Mouse (Mus musculus): ENCODE results near the gene Dag1. TPM values are rescaled to one million over a fixed set of nuclear protein-coding genes. Genes with fewer than 3 reads are reported as not detected.
"Not testable (repeated sequence)": the region's sequence is repeated elsewhere in the genome, so short reads cannot be mapped to it uniquely, and the experiment has no call there.

Dag1 gene
- polyA plus RNA-seq, 1 experiment from 2014 or later: 54.7 TPM

- Histone ChIP-seq H3K9ac (no peak overlapping the region), H3K27me3 (no peaks in the 10 kb centered on the region), H3K9me3 (no peaks in the 10 kb centered on the region), H3K27ac (no peak overlapping the region), H3K4me3 (no peak overlapping the region), H3K4me2 (no peak overlapping the region), H3K4me1 (peaks cover 24% of the 10 kb centered on the region), H3K36me3 (no peaks in the 10 kb centered on the region)
- WGBS: 51% methylated on average over 4 of the region's 4 CpGs
- no peak for ATAC-seq (ENCODE audit: insufficient number of reproducible peaks, insufficient read depth, low FRiP score, low TSS enrichment, low read depth)
These were observed 65.1 kb downstream of the Dag1 start for GRCm38 (mm10) chr9:108198621-108199020.

- H3K27me3 ChIP-seq: peaks cover 3% of the 10 kb centered on the region; the same call in 1 of the 2 replicates
- peak overlapping the region; percentile 27 for H3K4me3 ChIP-seq
- H3K9me3 ChIP-seq: no peaks in the 10 kb centered on the region
- no peak for ATAC-seq (ENCODE audit: insufficient number of reproducible peaks, insufficient read depth, low FRiP score, low TSS enrichment, low read depth)
- peak overlapping the region; percentile 69; the same call in 1 of the 2 replicates for H3K27ac ChIP-seq
- WGBS: 22% methylated on average over 24 of the region's 24 CpGs
- no peaks in the 10 kb centered on the region for H3K36me3 ChIP-seq
- peak overlapping the region; percentile 58 for H3K9ac ChIP-seq
- H3K4me2 ChIP-seq: peak overlapping the region; percentile 50
- H3K4me1 ChIP-seq: peaks cover 24% of the 10 kb centered on the region
These were observed 66.7 kb downstream of the Dag1 start for GRCm38 (mm10) chr9:108196920-108197677.

DNA sequence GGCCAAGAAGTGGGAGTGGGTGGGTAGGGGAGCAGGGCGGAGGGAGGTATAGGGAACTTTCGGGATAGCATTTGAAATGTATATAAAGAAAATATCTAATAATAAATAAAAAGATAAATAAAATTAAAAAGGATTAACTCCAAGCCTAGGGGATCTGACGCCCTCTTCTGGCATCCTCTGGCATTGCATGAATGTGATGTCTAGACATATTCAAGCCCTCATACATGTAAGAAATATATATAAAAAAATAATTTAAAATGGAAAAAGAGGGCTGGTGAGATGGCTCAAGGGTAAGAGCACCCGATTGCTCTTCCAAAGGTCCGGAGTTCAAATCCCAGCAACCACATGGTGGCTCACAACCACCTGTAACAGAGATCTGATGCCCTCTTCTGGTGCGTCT lies 67.5 kb downstream of the Dag1 start:
- peaks cover 21% of the 10 kb centered on the region for H3K4me1 ChIP-seq
- not testable (repeated sequence) for H3K4me3 ChIP-seq; H3K9me3 ChIP-seq; H3K36me3 ChIP-seq; H3K9ac ChIP-seq; H3K27ac ChIP-seq; ATAC-seq (ENCODE audit: insufficient number of reproducible peaks, insufficient read depth, low FRiP score, low TSS enrichment, low read depth); H3K4me2 ChIP-seq
- peaks cover 10% of the 10 kb centered on the region for H3K27me3 ChIP-seq
- WGBS: 69% methylated on average over 6 of the region's 6 CpGs

GRCm38 (mm10) chr9:108189787-108190679 lies 73.7 kb downstream of the Dag1 start, which contains the start of gene Bsn:
Bsn (minus strand) TSS chr9:108190384.
- Histone ChIP-seq H3K9ac (peak within 1 kb of the TSS; percentile 52), H3K27me3 (peaks cover 44% of the 10 kb centered on the region), H3K4me1 (peaks cover 5% of the 10 kb centered on the region; the same call in 1 of the 2 replicates), H3K4me2 (peak within 1 kb of the TSS; percentile 92), H3K4me3 (peak within 1 kb of the TSS; percentile 64), H3K9me3 (no peaks in the 10 kb centered on the region), H3K36me3 (no peaks in the 10 kb centered on the region), H3K27ac (no peak within 1 kb of the TSS)
- WGBS: 1% methylated on average over 66 of the region's 91 CpGs
- 0 out of 2 replicates have a peak, but pooled peaks have one; percentile 46 for ATAC-seq (ENCODE audit: insufficient number of reproducible peaks, insufficient read depth, low FRiP score, low TSS enrichment, low read depth)

GRCm38 (mm10) chr9:108189488-108189786 lies 74.3 kb downstream of the Dag1 start:
- Histone ChIP-seq H3K27me3 (peaks cover 44% of the 10 kb centered on the region), H3K27ac (no peak overlapping the region), H3K36me3 (no peaks in the 10 kb centered on the region), H3K9me3 (no peaks in the 10 kb centered on the region), H3K9ac (peak overlapping the region; percentile 52), H3K4me3 (peak overlapping the region; percentile 64), H3K4me1 (peaks cover 5% of the 10 kb centered on the region; the same call in 1 of the 2 replicates), H3K4me2 (peak overlapping the region; percentile 92)
- WGBS: 43% methylated on average over 5 of the region's 5 CpGs
- ATAC-seq (ENCODE audit: insufficient number of reproducible peaks, insufficient read depth, low FRiP score, low TSS enrichment, low read depth): no peak

- no peak for ATAC-seq (ENCODE audit: insufficient number of reproducible peaks, insufficient read depth, low FRiP score, low TSS enrichment, low read depth)
- H3K9me3 ChIP-seq: no peaks in the 10 kb centered on the region
- H3K27me3 ChIP-seq: peaks cover 44% of the 10 kb centered on the region
- H3K4me2 ChIP-seq: no peak overlapping the region
- peaks cover 5% of the 10 kb centered on the region; the same call in 1 of the 2 replicates for H3K4me1 ChIP-seq
- no peak overlapping the region for H3K9ac ChIP-seq
- H3K4me3 ChIP-seq: no peak overlapping the region
- 83% methylated on average over 7 of the region's 7 CpGs for WGBS
- no peaks in the 10 kb centered on the region for H3K36me3 ChIP-seq
- no peak overlapping the region for H3K27ac ChIP-seq
These were observed 74.7 kb downstream of the Dag1 start for GRCm38 (mm10) chr9:108189023-108189422.

DNA sequence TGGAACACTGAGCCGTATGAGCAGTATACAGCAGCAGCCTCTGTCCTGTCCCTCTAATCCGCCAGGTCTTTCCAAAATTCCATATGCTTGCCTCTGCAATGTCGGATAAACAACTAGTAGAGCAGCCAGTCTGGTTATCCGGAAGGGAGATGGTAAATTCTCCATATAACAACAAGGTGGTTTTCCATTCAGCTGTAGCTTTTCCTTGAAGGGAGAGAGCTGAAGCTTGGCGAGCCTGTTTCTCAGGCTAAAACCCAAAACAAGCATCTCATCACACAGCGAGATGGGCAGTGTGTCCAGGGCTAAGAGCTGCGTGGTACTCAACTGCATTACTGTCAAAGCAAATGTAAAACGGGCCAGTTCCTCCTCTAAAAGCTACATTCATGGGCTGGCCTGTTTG lies 75.2 kb downstream of the Dag1 start:
- Histone ChIP-seq H3K9me3 (no peaks in the 10 kb centered on the region), H3K27ac (no peak overlapping the region), H3K4me3 (no peak overlapping the region), H3K9ac (no peak overlapping the region), H3K27me3 (peaks cover 44% of the 10 kb centered on the region), H3K4me2 (no peak overlapping the region), H3K4me1 (peaks cover 5% of the 10 kb centered on the region; the same call in 1 of the 2 replicates), H3K36me3 (no peaks in the 10 kb centered on the region)
- WGBS: 77% methylated on average over 8 of the region's 8 CpGs
- no peak for ATAC-seq (ENCODE audit: insufficient number of reproducible peaks, insufficient read depth, low FRiP score, low TSS enrichment, low read depth)

DNA sequence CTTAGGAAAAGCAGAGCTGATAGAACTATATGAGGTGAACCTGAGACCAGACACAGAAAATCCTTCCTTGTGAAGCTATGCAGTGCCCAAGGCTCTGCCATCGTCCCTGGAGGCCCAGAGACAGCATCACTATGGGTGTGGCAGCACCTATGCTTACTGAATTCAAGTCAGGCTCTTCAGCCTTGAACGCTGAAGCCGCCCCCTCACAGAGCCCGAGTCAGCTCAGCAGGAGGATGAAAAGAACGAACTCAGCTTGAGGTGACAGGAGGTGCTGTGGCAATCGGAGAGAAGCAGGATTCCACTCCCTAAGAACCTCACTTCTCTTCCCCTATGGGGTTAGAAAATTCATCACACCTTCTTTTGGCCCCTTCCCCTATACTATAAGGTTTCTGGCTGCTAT lies 76.1 kb downstream of the Dag1 start:
- H3K36me3 ChIP-seq: no peaks in the 10 kb centered on the region
- no peak overlapping the region for H3K9ac ChIP-seq
- H3K27ac ChIP-seq: no peak overlapping the region
- no peak overlapping the region for H3K4me2 ChIP-seq
- no peaks in the 10 kb centered on the region for H3K9me3 ChIP-seq
- ATAC-seq (ENCODE audit: insufficient number of reproducible peaks, insufficient read depth, low FRiP score, low TSS enrichment, low read depth): no peak
- peaks cover 5% of the 10 kb centered on the region; the same call in 1 of the 2 replicates for H3K4me1 ChIP-seq
- WGBS: 49% methylated on average over 6 of the region's 6 CpGs
- H3K4me3 ChIP-seq: no peak overlapping the region
- H3K27me3 ChIP-seq: peaks cover 44% of the 10 kb centered on the region

DNA sequence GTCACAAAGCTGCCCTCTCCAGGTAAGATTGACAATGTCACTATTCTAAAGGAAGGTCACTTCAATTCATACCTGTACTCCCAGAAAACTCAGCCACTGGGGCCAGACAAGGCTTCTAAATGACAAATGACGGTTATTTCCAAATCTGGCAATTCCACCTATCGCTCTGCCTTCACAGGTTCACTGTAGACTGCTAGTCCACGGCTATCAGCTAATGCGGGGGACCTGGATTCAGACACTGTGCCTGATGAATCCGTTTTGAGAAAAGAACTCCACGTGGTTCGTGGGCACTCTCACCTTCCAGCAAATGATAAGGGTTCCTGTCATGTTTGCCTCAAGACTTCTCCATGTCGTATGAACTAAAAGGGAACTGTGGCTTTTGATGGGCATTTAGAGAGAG lies 78.0 kb downstream of the Dag1 start:
- Histone ChIP-seq H3K4me1 (peaks cover 5% of the 10 kb centered on the region; the same call in 1 of the 2 replicates), H3K27ac (no peak overlapping the region), H3K27me3 (peaks cover 32% of the 10 kb centered on the region), H3K9ac (no peak overlapping the region), H3K36me3 (no peaks in the 10 kb centered on the region), H3K4me3 (no peak overlapping the region), H3K4me2 (no peak overlapping the region), H3K9me3 (no peaks in the 10 kb centered on the region)
- no peak for ATAC-seq (ENCODE audit: insufficient number of reproducible peaks, insufficient read depth, low FRiP score, low TSS enrichment, low read depth)
- WGBS: 82% methylated on average over 8 of the region's 8 CpGs

DNA sequence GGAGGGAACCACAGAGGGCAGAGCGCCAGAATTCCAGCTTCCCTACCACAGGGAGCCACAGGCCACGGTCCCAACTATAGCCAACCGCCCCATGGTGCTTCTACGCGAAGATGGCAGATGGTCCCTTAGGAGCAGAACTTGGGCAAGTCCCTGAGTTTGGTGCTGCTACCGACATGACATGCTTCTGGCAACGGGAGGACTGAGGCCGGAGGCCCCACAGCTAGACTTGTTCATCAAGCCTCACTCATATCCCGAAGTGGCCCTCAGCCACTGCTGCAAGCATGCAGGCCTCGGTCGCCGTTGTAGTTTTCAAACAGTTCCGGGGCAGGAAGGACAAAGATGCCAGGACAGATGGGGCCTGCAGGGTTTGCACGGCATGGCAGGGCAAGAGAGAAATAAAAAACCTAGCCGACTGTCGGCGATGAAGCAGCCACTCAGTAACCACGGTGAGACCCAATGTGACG lies 80.2 kb downstream of the Dag1 start:
- H3K4me2 ChIP-seq: no peak overlapping the region
- H3K9me3 ChIP-seq: no peaks in the 10 kb centered on the region
- H3K9ac ChIP-seq: no peak overlapping the region
- H3K4me3 ChIP-seq: no peak overlapping the region
- H3K27me3 ChIP-seq: peaks cover 15% of the 10 kb centered on the region
- H3K27ac ChIP-seq: no peak overlapping the region
- H3K36me3 ChIP-seq: no peaks in the 10 kb centered on the region
- WGBS: 91% methylated on average over 19 of the region's 19 CpGs
- no peak for ATAC-seq (ENCODE audit: insufficient number of reproducible peaks, insufficient read depth, low FRiP score, low TSS enrichment, low read depth)
- H3K4me1 ChIP-seq: no peaks in the 10 kb centered on the region

DNA sequence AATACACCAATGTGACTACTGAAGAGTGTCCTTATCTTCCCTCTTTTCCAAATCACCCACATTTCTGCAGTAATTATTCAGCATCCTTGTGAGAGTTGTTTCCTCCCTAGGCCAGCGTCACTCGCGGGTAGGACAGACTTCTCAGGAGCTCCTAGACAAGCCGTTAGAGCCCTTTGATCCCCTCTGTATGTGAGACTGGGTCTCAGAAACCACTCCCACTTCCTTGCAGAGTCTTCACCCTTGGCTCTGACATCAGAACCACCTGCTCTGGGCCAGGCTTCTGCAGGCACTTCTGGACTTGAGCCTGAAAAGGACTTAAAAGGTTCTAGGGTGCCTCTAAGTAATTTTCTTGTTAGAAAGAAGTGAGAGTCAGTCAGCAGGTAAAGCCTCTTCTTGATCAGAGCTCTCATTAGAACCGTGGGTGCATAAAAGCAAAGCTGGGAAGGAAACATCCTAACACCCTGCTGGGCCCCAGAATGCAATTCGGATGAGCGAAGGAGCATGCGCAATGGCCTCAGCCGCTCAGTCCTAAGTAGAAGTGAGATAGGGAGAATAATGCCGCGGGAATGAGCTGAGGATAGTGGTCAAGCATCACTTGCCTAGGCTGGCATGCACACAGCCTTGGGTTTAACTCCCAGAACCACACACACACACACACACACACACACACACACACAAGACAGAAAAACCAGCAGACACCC lies 80.8 kb downstream of the Dag1 start:
- peaks cover 9% of the 10 kb centered on the region; the same call in 1 of the 2 replicates for H3K27me3 ChIP-seq
- H3K4me1 ChIP-seq: no peaks in the 10 kb centered on the region
- H3K9me3 ChIP-seq: no peaks in the 10 kb centered on the region
- H3K9ac ChIP-seq: no peak overlapping the region; the same call in 1 of the 2 replicates
- H3K27ac ChIP-seq: no peak overlapping the region
- no peak overlapping the region for H3K4me3 ChIP-seq
- H3K36me3 ChIP-seq: no peaks in the 10 kb centered on the region
- no peak for ATAC-seq (ENCODE audit: insufficient number of reproducible peaks, insufficient read depth, low FRiP score, low TSS enrichment, low read depth)
- WGBS: 73% methylated on average over 11 of the region's 11 CpGs
- H3K4me2 ChIP-seq: no peak overlapping the region

All from embryonic facial prominence, embryonic 13.5 days (tissue).